Mouse (Mus musculus): ENCODE measurements around the gene Trp73. TPM values are rescaled to one million over a fixed set of nuclear protein-coding genes. Genes with fewer than 3 reads are reported as not detected.

The Trp73 gene
- polyA plus RNA-seq (2014; fragmentation: Illumina TruSeq; extraction: RNeasy Lipid Tissue Mini Kit (QIAGEN cat#74804); ENCODE audit: low read depth, low replicate concordance): not detected

GRCm38 (mm10) chr4:154140182-154140212 lies at the start of gene Trp73:
Gene Trp73 (minus strand): TSS chr4:154140208.

GRCm38 (mm10) chr4:154170506-154171150 lies 30.6 kb upstream of the Trp73 start, which contains the start of gene Megf6:
Gene Megf6 (plus strand): TSS chr4:154170730.

GRCm38 (mm10) chr4:154160538-154161390 lies 20.8 kb upstream of the Trp73 start, which contains the start of gene Tprgl:
Gene Tprgl (minus strand): TSS chr4:154160666.

GRCm38 (mm10) chr4:154142211-154143040 lies 2.4 kb upstream of the Trp73 start, which contains the start of gene Wrap73:
Gene Wrap73 (plus strand): TSS chr4:154142372.

GRCm38 (mm10) chr4:154042577-154042976 lies 97.4 kb downstream of the Trp73 start, which contains the start of gene Ccdc27:
Gene Ccdc27 (minus strand): TSS chr4:154042677.

GRCm38 (mm10) chr4:154025641-154026440 lies 114.2 kb downstream of the Trp73 start, which contains the start of gene Smim1:
Gene Smim1 (minus strand): TSS chr4:154026230.

GRCm38 (mm10) chr4:154011646-154012089 lies 128.3 kb downstream of the Trp73 start, which contains the start of gene Lrrc47:
Gene Lrrc47 (plus strand): TSS chr4:154011731.

Other genes with a start within 250 kb of the Trp73 start
- gene A430005L14Rik, start 183.0 kb downstream of the Trp73 start, polyA plus RNA-seq (2014; fragmentation: Illumina TruSeq; extraction: RNeasy Lipid Tissue Mini Kit (QIAGEN cat#74804); ENCODE audit: low read depth, low replicate concordance): 20.1 TPM
- 3.2 TPM for gene Dffb, start 165.1 kb downstream of the Trp73 start, polyA plus RNA-seq (2014; fragmentation: Illumina TruSeq; extraction: RNeasy Lipid Tissue Mini Kit (QIAGEN cat#74804); ENCODE audit: low read depth, low replicate concordance)
- gene Cep104, start 165.0 kb downstream of the Trp73 start, polyA plus RNA-seq (2014; fragmentation: Illumina TruSeq; extraction: RNeasy Lipid Tissue Mini Kit (QIAGEN cat#74804); ENCODE audit: low read depth, low replicate concordance): 15.5 TPM
- gene Lrrc47, start 128.5 kb downstream of the Trp73 start, polyA plus RNA-seq (2014; fragmentation: Illumina TruSeq; extraction: RNeasy Lipid Tissue Mini Kit (QIAGEN cat#74804); ENCODE audit: low read depth, low replicate concordance): 12.5 TPM
- gene Smim1, start 114.0 kb downstream of the Trp73 start, polyA plus RNA-seq (2014; fragmentation: Illumina TruSeq; extraction: RNeasy Lipid Tissue Mini Kit (QIAGEN cat#74804); ENCODE audit: low read depth, low replicate concordance): 1.7 TPM
- not detected for gene Ccdc27, start 97.5 kb downstream of the Trp73 start, polyA plus RNA-seq (2014; fragmentation: Illumina TruSeq; extraction: RNeasy Lipid Tissue Mini Kit (QIAGEN cat#74804); ENCODE audit: low read depth, low replicate concordance)
- not detected for gene Wrap73, start 2.2 kb upstream of the Trp73 start, polyA plus RNA-seq (2014; fragmentation: Illumina TruSeq; extraction: RNeasy Lipid Tissue Mini Kit (QIAGEN cat#74804); ENCODE audit: low read depth, low replicate concordance)
- 70.5 TPM for gene Tprgl, start 20.5 kb upstream of the Trp73 start, polyA plus RNA-seq (2014; fragmentation: Illumina TruSeq; extraction: RNeasy Lipid Tissue Mini Kit (QIAGEN cat#74804); ENCODE audit: low read depth, low replicate concordance)
- not detected for gene Megf6, start 30.5 kb upstream of the Trp73 start, polyA plus RNA-seq (2014; fragmentation: Illumina TruSeq; extraction: RNeasy Lipid Tissue Mini Kit (QIAGEN cat#74804); ENCODE audit: low read depth, low replicate concordance)
- 0.81 TPM for gene Arhgef16, start 161.5 kb upstream of the Trp73 start, polyA plus RNA-seq (2014; fragmentation: Illumina TruSeq; extraction: RNeasy Lipid Tissue Mini Kit (QIAGEN cat#74804); ENCODE audit: low read depth, low replicate concordance)
- not detected for gene B230104I21Rik, start 195.9 kb upstream of the Trp73 start, polyA plus RNA-seq (2014; fragmentation: Illumina TruSeq; extraction: RNeasy Lipid Tissue Mini Kit (QIAGEN cat#74804); ENCODE audit: low read depth, low replicate concordance)

Measured in kidney, adult 10 weeks (tissue).